Mouse (Mus musculus) frontal cortex, postnatal 10 days (tissue): ENCODE measurements around the gene Fam227a.
A peak's percentile ranks its signal among the peaks of the same experiment; 100 is the strongest.

Experiments used
- DNase-seq, 2 experiments: peaks; one replicate each; pipeline ENCODE4 v3.0.0; 2022; ENCODE audit warnings: low spot score in 2 of 2, mixed read lengths in 1 of 2

Gene Fam227a

DNA sequence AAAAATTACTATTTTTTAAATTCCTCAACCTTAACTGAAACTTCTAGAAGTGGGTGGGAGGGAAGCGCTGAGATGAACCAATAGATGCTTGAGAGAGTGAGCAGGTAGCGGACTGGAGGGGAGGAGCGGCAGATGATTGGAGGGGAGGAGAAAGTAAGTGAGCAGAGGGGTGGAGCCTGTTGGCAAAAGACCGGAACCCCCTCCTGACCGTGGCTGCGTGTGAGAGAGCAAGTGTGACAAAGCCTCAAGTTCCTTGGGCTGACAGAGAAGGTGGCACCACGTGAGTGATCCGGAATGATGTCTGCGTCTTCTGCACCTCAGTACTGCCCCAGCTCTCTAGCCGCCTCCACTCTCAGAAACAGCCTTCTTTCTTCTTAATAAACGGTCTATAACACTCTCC is 41.6 kb downstream of the Fam227a start:
- DNase-seq, result no peak

DNA sequence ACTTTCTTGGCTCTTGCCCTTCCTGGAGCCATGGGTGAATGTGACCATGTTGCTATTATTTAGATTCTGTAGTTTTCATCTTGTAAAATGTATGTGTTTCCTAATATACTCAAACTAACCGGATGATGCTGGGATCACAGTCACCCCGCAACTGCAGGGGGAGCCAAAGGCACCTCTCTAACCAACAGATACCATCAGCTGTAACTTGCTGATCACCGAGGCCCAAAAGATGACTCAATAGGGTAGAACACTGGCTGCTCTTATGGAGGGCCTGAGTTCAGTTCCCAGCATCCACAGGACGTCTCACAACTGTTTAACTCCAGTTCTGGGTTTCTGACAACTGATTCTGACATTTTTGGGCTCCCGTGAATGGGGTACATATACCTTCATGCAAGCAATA is 42.0 kb downstream of the Fam227a start:
- no peak for DNase-seq

DNA sequence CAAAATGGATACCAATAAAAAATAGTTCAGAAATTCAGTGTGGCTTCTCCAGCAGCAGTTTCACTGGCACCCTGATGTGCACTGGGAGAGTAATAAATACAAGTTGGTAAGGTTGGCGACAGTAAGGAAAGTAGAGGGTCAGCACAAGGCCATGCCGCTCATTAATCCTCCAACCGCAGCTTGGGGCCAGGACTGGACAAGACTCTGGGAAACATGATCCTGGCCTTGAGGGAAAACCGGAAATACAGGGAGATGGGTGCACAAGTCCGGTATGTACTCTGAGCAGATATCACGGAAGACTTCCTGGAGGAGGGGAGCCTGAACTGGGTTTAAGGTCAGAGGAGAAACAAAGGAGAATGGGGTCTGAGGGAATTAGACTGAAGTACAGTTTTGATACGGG is 43.3 kb downstream of the Fam227a start:
- DNase-seq, result no peak

DNA sequence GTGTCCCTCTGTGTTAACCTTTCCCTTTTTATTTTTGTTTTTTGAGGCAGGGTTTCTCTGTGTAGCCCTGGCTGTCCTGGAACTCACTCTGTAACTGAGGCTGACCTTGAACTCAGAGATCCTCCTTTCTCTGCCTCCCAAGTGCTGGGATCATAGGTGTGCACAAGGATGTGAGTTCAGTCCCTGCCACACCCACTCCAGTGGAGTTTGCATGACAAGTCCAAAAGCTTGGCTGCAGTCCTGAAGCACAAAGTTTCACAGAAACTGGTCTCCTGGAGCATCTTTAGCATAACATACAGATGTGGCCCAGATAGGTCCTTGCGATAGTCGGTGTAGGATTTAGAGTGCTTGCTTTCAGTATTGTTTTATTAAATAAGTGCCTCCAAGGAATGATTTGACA is 49.5 kb downstream of the Fam227a start:
- no peak for DNase-seq

DNA sequence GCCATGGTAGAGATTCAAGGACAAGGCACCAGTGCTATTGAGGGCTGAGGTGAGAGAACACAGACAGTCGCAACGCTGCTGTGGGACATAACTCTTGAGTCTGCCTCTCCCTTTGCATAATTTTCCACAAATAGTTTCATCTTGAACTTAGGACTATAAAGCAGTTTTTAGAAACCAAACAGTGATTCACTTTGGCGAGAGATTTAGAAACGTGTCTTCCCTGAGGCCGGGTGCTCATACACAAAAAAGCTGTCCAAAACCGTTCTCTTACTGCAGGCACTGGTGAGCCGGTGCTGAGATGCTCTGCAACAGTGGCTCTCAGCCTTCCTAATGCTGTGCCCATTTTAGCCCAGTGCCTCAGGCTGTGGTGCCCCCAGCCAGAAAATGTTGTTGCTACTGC is 50.5 kb downstream of the Fam227a start:
- no peak for DNase-seq

- no peak for DNase-seq
Observed at GRCm38 (mm10) chr15:79607757-79608156, 51.0 kb downstream of the Fam227a start.

DNA sequence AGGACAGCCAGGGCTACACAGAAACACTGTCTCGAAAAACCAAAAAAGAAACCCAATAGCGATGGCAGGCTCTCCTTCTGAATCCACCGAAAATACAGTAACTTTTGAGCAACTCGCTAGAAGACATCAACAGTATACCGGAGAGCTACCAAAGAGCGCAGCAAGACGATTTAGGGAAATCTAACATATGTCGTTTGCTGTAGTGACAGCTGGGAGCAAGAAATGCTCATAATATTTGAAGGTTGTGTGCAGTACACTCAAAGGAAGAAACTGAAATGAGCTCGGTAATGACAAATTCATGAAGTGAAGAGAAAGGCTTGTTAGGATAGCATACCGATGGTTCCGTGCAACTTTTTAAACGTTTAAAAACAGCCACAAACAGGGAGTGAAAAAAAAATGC is 52.6 kb downstream of the Fam227a start:
- DNase-seq, result no peak

GRCm38 (mm10) chr15:79604990-79605665 is 53.6 kb downstream of the Fam227a start, which contains the start of gene Dmc1:
Gene Dmc1 (minus strand): TSS chr15:79605109.
- DNase-seq, result peak in 1 of 2 experiments; percentile 37

GRCm38 (mm10) chr15:79600176-79600575 is 58.6 kb downstream of the Fam227a start:
- no peak for DNase-seq

DNA sequence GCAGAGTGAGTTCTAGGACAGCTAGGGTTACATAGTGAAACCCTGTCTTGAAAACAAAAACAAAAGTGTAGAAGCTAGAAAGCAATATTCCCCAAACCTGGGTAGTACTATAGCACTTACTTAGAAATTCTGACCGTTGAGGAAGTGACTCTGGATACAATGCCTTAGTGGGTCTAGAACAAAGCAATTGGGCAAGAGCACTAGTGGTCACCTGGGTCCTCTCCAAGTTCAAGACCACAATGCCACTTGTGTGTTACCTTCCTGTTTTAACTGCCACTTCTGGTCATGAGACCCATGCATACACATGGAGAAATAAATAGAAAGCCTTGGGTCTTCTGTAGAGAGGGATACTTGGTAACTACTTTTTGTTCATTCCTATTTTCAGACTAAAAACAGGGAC is 60.0 kb downstream of the Fam227a start:
- DNase-seq, result no peak

- no peak for DNase-seq
Observed at GRCm38 (mm10) chr15:79581581-79581980, 77.2 kb downstream of the Fam227a start.

DNA sequence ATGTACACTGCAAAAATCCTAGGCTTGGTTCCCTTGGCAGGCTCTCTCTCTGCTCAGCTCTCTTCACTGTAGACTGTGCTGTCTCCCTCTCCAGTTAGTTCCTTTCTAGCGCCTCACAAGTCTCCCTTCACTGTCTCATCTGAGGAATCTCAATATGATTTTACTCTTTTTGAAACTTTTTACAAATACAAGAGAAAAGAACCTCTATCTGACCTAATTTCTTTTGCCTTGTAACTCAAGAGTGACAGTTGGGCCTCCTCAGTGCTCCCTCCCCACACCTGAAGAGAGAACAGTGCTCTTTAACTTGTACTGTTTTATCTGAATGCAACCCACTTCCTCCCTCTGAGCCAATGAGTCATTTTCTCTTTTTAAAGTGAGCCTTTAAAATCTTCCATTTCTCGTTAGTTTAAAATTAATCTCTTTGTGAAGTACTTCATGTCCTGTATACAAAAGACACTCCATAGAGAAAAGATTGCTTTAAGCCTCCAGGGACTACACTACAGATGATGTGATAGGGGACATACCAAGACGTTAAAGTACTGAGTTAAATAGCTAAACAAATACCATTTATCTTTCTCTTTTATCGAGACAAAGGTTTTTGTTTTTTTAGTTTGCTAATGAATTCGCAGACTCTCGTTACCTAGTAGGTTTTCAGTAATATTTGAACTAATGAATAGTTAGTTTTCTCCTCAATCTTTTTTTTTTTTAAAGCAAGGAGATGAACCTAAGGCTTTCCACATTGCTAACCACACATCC is 80.9 kb downstream of the Fam227a start:
- no peak for DNase-seq

DNA sequence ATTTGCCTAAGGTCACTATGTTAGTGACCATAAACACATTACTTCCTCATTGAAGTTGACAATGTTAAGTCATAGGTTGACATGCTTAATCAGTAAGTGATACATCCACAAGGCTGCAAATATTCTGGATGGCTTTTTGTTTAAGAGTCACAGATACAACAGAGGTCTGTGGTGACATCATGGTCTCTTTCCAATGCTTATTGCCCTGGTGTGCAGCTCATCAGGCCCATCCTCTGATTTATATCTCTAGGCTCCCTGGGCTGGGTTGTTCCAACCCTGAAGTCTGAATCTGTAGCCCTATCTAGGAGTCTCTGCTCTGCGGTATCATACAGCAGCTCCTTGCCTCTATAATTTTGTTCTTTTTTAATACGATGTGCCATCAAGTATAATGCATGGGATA is 81.8 kb downstream of the Fam227a start:
- no peak for DNase-seq

DNA sequence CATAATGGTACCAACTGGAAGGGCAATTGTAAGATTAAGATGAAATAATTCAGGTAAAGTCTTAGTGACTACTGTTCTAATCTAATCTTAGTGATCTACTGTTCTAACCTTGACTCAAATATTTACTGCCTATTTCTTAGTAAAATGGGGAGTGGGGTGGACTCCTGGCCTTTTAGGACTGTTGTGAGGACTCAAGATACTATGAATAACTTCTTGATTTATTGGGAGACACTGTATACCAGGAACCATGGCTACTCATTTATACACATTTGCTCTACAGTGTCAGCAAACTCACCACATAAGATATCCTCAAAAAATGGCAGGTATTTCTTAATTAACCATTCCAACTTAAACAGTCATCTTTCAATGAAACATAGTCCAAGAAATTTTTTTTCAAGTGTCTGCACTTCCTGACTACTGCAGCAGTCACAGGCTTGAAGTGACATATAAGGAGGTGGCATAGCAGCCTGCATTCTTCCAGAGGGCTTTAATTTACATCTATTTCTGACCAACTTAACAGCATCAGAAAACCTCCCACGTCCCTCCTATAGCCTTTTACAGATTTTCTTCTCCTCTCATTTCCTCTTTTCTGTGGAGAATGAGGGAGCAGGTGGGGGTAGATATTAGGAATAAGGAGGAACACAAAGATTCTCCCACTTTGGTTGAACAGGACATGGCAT is 83.1 kb downstream of the Fam227a start:
- no peak for DNase-seq

DNA sequence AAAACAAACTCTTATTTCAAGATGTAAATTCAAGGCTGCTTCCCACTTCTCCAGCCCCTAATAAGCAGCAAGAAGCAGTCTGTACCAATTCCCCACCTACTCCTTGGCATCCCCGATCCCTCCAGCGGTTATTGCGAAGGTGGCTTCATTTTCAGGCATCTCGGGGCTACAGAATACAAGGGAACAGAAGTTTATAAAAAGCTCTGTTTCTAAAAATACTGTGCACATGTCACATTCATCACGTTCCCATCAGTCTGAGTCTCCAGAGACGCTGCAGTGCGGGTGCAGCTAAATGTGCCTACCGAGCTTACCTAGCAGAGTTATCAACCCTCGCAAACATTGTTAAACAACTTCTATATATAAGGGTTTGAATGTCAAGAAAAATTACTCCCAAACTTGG is 96.3 kb downstream of the Fam227a start:
- peak; percentile 13 to 33 for DNase-seq

- no peak for DNase-seq
Observed at GRCm38 (mm10) chr15:79559649-79560048, 99.1 kb downstream of the Fam227a start.
